Mouse (Mus musculus) liver, embryonic 14.5 days (tissue): ENCODE measurements around the gene Nin. TPM values are rescaled to one million over a fixed set of nuclear protein-coding genes. Genes with fewer than 3 reads are reported as not detected.

Experiments used
- ATAC-seq: fragments of 200-750 bp; cut with Nextera tagmentation; 2 replicates; pipeline ENCODE4 v1.8.0; 2017; ENCODE audit warnings: moderate number of reproducible peaks, mild to moderate bottlenecking, moderate library complexity; ENCODE audit not compliant: insufficient read depth
- DNase-seq, 3 experiments: peaks; one replicate each; pipeline ENCODE4 v3.0.0-alpha.2; 2012 to 2013; ENCODE audit warnings: low read depth in 3 of 3, low spot score in 3 of 3
- H3K27ac ChIP-seq: fragments of 300-500 bp; sonication (generic); 2 replicates; pipeline ENCODE4 v1.5.1; 2014; ENCODE audit warnings: moderate library complexity, mild to moderate bottlenecking, control low read depth, inconsistent platforms
- H3K27me3 ChIP-seq: fragments of 300-500 bp; sonication (generic); 2 replicates; pipeline ENCODE4 v1.6.1; 2014; ENCODE audit warnings: mild to moderate bottlenecking, low read length, moderate library complexity; ENCODE audit not compliant: control insufficient read depth, insufficient read depth
- H3K36me3 ChIP-seq: fragments of 300-500 bp; sonication (generic); replicated peaks from 2 replicates; pipeline ENCODE4 v1.6.1; 2014; ENCODE audit warnings: low read depth; ENCODE audit not compliant: control insufficient read depth, insufficient read depth
- H3K4me1 ChIP-seq, 2 experiments: fragments of 200-500 bp in 1 of 2; fragments of 300-500 bp in 1 of 2; sonication (generic) in 1 of 2; replicated peaks; 2 replicates each; pipeline ENCODE4 v1.6.1; 2012 to 2014; ENCODE audit warnings: antibody characterized with exemption in 1 of 2, inconsistent platforms in 1 of 2, low read length in 1 of 2; ENCODE audit not compliant: control insufficient read depth in 2 of 2, insufficient read depth in 2 of 2
- H3K4me2 ChIP-seq: fragments of 300-500 bp; sonication (generic); 2 replicates; pipeline ENCODE4 v1.6.1; 2014; ENCODE audit warnings: low read depth, mild to moderate bottlenecking, control low read depth, moderate library complexity
- H3K4me3 ChIP-seq, 2 experiments: fragments of 200-500 bp in 1 of 2; fragments of 300-500 bp in 1 of 2; sonication (generic) in 1 of 2; 2 replicates each; pipeline ENCODE4 v1.5.1; 2012 to 2014; ENCODE audit warnings: low read depth in 2 of 2, low read length in 2 of 2, mild to moderate bottlenecking in 2 of 2, control low read depth in 1 of 2, inconsistent platforms in 1 of 2, moderate library complexity in 1 of 2; ENCODE audit not compliant: insufficient read depth in 1 of 2
- H3K9ac ChIP-seq: fragments of 300-500 bp; sonication (generic); replicated peaks from 2 replicates; pipeline ENCODE4 v1.6.1; 2014; ENCODE audit warnings: mild to moderate bottlenecking, control low read depth, moderate library complexity
- H3K9me3 ChIP-seq: fragments of 300-500 bp; sonication (generic); 2 replicates; pipeline ENCODE4 v1.6.1; 2016; ENCODE audit warnings: low read length, mixed read lengths; ENCODE audit not compliant: control insufficient read depth
- CTCF ChIP-seq: IDR thresholded peaks from 2 replicates; pipeline ENCODE4 v1.5.1; 2016; ENCODE audit warnings: antibody characterized with exemption, low read depth, control low read depth
- EP300 ChIP-seq: IDR thresholded peaks from 2 replicates; pipeline ENCODE4 v1.6.1; 2016; ENCODE audit warnings: antibody characterized with exemption, low read depth
- WGBS: fragments of 180-500 bp; shearing (Covaris S2); extraction: QIAGEN DNeasy Blood & Tissue Kit; methylation state at CpG from one replicate; pipeline ENCODE4 v1.1.7; 2014; ENCODE audit not compliant: insufficient replicate concordance; 5-methylcytosine and 5-hydroxymethylcytosine counted together
- polyA plus RNA-seq, 2 experiments: library from polyadenylated mRNA; depleted of rRNA in 1 of 2; stranded (reverse) in 1 of 2; unstranded in 1 of 2; fragments of >200 nt; fragmentation: Nextera tagmentation in 1 of 2; extraction: Ambion mirVana in 1 of 2; gene quantifications; 2 replicates each; pipeline versions ENCODE4 v1.2.1 to v1.2.3; 2012 to 2014

Nin gene
- polyA plus RNA-seq, 2 experiments = 2.8 to 3.9 TPM

GRCm38 (mm10) chr12:70101823-70102222 lies 11.7 kb downstream of the Nin start:
- Histone ChIP-seq H3K36me3 (no peaks in the 10 kb centered on the region), H3K9ac (no peak overlapping the region), H3K4me1 (no peaks in the 10 kb centered on the region), H3K9me3 (no peaks in the 10 kb centered on the region), H3K27me3 (no peaks in the 10 kb centered on the region), H3K4me2 (no peak overlapping the region), H3K4me3 (no peak overlapping the region), H3K27ac (no peak overlapping the region)
- DNase-seq (no peak), ATAC-seq (no peak)
- 40% methylated on average over 5 of the region's 5 CpGs for WGBS
- TF ChIP-seq EP300 (no peak), CTCF (no peak)

- TF ChIP-seq EP300 (no peak), CTCF (no peak)
- Histone ChIP-seq H3K4me2 (no peak overlapping the region), H3K4me1 (no peaks in the 10 kb centered on the region), H3K27ac (no peak overlapping the region), H3K9ac (no peak overlapping the region), H3K36me3 (no peaks in the 10 kb centered on the region), H3K4me3 (no peak overlapping the region), H3K27me3 (no peaks in the 10 kb centered on the region), H3K9me3 (no peaks in the 10 kb centered on the region)
- WGBS = 80% methylated on average over 7 of the region's 7 CpGs
- ATAC-seq = no peak
- DNase-seq = no peak
Observed at GRCm38 (mm10) chr12:70097901-70098300, 15.6 kb downstream of the Nin start.

- Histone ChIP-seq H3K9ac (no peak overlapping the region), H3K4me3 (no peak overlapping the region), H3K27me3 (no peaks in the 10 kb centered on the region), H3K4me2 (no peak overlapping the region), H3K36me3 (no peaks in the 10 kb centered on the region), H3K9me3 (no peaks in the 10 kb centered on the region), H3K4me1 (no peaks in the 10 kb centered on the region), H3K27ac (no peak overlapping the region)
- ATAC-seq (no peak), DNase-seq (no peak)
- TF ChIP-seq CTCF (no peak), EP300 (no peak)
- WGBS = 70% methylated on average over 3 of the region's 3 CpGs
Observed at GRCm38 (mm10) chr12:70097316-70097715, 16.2 kb downstream of the Nin start.

GRCm38 (mm10) chr12:70093266-70093893 lies 20.1 kb downstream of the Nin start:
- Histone ChIP-seq H3K4me2 (no peak overlapping the region), H3K36me3 (no peaks in the 10 kb centered on the region), H3K27me3 (no peaks in the 10 kb centered on the region), H3K9ac (no peak overlapping the region), H3K4me1 (no peaks in the 10 kb centered on the region), H3K27ac (no peak overlapping the region), H3K9me3 (no peaks in the 10 kb centered on the region), H3K4me3 (no peak overlapping the region)
- ATAC-seq (no peak), DNase-seq (no peak)
- WGBS = 66% methylated on average over 6 of the region's 6 CpGs
- TF ChIP-seq EP300 (no peak), CTCF (no peak)

GRCm38 (mm10) chr12:70088297-70088696 lies 25.2 kb downstream of the Nin start:
- ATAC-seq = no peak
- no peak overlapping the region for H3K4me2 ChIP-seq
- TF ChIP-seq EP300 = no peak
- H3K27ac ChIP-seq = no peak overlapping the region
- no peaks in the 10 kb centered on the region for H3K4me1 ChIP-seq
- 55% methylated on average over 4 of the region's 4 CpGs for WGBS
- no peak overlapping the region for H3K4me3 ChIP-seq
- no peaks in the 10 kb centered on the region for H3K36me3 ChIP-seq
- H3K9me3 ChIP-seq = no peaks in the 10 kb centered on the region
- H3K9ac ChIP-seq = no peak overlapping the region
- no peaks in the 10 kb centered on the region for H3K27me3 ChIP-seq
- no peak for DNase-seq
